Comparison of ENCODE assay signal across 10 mouse cellular contexts in genomic region chr2:173801405-173801876, GRCm38 (mm10).
DNase-seq lines count a peak whose midpoint lies in the region; ATAC-seq and TF ChIP-seq lines count a peak whose summit lies in the region.
"Had no signal": no experiment of that assay in that cellular context is flagged by ENCODE, and none has a peak within 500 bp of the region (broad histone marks: within the 10 kb centered on the region; RNA-seq: fewer than 3 reads in every experiment).

No protein-coding gene starts in this region.

- no peaks in the 10 kb centered on the region for H3K9me3 ChIP-seq in lung, postnatal 0 days (ENCODE audit: low read length)
- H3K9me3 ChIP-seq: liver, embryonic 13.5 days had no signal

- H3K36me3 ChIP-seq in lung, postnatal 0 days (ENCODE audit: insufficient read depth, low read length) = no peaks in the 10 kb centered on the region
- H3K36me3 ChIP-seq: liver, embryonic 13.5 days had no signal

- no peak overlapping the region for H3K9ac ChIP-seq in lung, postnatal 0 days (replicated peaks; ENCODE audit: low read depth)
- H3K9ac ChIP-seq: liver, embryonic 13.5 days had no signal

- H3K27me3 ChIP-seq in lung, postnatal 0 days (replicated peaks; ENCODE audit: insufficient read depth, low read length) = no peaks in the 10 kb centered on the region
- H3K27me3 ChIP-seq: liver, embryonic 13.5 days had no signal

- TF ChIP-seq EP300 in lung, postnatal 0 days (IDR thresholded peaks at IDR 0.05) = no peak

- no peak overlapping the region for H3K4me2 ChIP-seq in lung, postnatal 0 days (replicated peaks; ENCODE audit: low read depth, low read length)
- H3K4me2 ChIP-seq: liver, embryonic 13.5 days had no signal

- no peaks in the 10 kb centered on the region for H3K4me1 ChIP-seq in lung, postnatal 0 days (ENCODE audit: insufficient read depth, low read depth, low read length)
- H3K4me1 ChIP-seq: liver, embryonic 13.5 days had no signal

- WGBS in lung, postnatal 0 days = 35% methylated on average over 10 of the region's 11 CpGs

- H3K27ac ChIP-seq in lung, postnatal 0 days (ENCODE audit: low read length) = no peak overlapping the region
- H3K27ac ChIP-seq: liver, embryonic 13.5 days had no signal

- no peak for TF ChIP-seq CTCF in lung, postnatal 0 days (IDR thresholded peaks at IDR 0.05)

- no peak overlapping the region for H3K4me3 ChIP-seq in lung, postnatal 0 days (ENCODE audit: low read depth, low read length)
- H3K4me3 ChIP-seq: liver, embryonic 13.5 days had no signal

- peak; percentile 59 for ATAC-seq in lung, postnatal 0 days
- no peak for ATAC-seq in megakaryocyte progenitor cell, adult 5-6 weeks (replicated peaks; ENCODE audit: poor library complexity)

- peak; percentile 15 for DNase-seq in lung, postnatal 0 days (ENCODE audit: low spot score)
- DNase-seq in lung, postnatal 36 days = no peak
- DNase-seq in gastrocnemius, postnatal 10 days = peak; percentile 55
- DNase-seq in heart, postnatal 4 days = peak; percentile 53
- DNase-seq in skeletal muscle tissue, adult 2 months (ENCODE audit: low read depth, low spot score) = peak; percentile 73
- no peak for DNase-seq in ovary, postnatal 36 days (ENCODE audit: low spot score)
- DNase-seq in urinary bladder, postnatal 36 days (ENCODE audit: low spot score in 2 of 2) = no peak
- DNase-seq: liver, embryonic 13.5 days; thymus, adult 2 months had no signal

Comparison
In these comparisons a context has a peak if more than half of its experiments do, and no peak if none do; other contexts are left out.
1. DNase-seq: peak in lung, postnatal 0 days (single experiment), gastrocnemius, postnatal 10 days (single experiment), heart, postnatal 4 days (single experiment) and skeletal muscle tissue, adult 2 months (single experiment); none in lung, postnatal 36 days (single experiment), ovary, postnatal 36 days (single experiment) and urinary bladder, postnatal 36 days (0 of 2).